Mouse (Mus musculus) spleen, adult 2 months (tissue): ENCODE measurements at regions not wholly inside any gene's neighbourhood (a gene's known extent, or its start where the extent isn't known, plus 50 kb on each side); places are given as distances from the start of the nearest gene placed in this dataset.

Source experiments
- CTCF ChIP-seq: fragments of 200-500 bp; IDR thresholded peaks from 2 replicates; pipeline ENCODE4 v1.5.1; 2011; ENCODE audit warnings: mild to moderate bottlenecking, inconsistent platforms; ENCODE audit not compliant: insufficient read depth, insufficient read length, insufficient replicate concordance; ENCODE audit errors: extremely low read depth
- POLR2A ChIP-seq: fragments of 200-500 bp; IDR thresholded peaks from 2 replicates; pipeline ENCODE4 v1.6.1; 2011; ENCODE audit warnings: low read depth, low read length, inconsistent platforms

DNA sequence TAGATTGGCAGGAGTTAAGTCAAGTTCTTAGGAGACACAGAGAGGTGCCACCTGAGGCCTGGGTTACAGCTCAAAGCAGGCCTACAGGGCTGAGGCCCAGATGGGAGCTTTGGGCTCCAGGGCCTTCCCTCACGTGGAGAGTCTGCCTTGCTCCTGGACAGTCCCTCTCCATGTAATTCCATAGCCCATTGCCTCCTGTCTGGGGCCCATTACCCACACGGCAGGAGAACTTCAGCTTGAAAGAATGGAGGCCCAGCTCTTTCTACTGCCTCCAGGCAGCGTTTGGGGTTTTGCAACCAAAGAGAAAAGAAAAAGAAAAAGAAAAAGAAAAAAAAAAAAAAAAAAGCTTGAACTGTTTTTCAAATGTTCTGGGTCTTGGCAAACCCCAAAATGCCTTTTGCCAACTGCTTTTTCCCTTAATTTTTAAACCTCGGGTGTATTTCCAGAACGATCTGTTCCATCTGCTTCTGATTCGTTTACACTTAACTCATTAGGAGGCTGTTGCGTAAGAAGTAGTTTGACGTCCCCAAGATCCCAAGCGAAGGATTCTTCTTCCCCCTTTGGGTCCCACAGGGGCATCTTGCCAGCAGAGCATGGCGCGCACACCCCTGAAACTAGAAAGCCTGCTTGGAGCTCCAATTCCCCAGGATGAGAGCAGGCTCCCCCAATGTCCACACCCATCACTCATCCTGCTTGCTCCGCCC, 165.4 kb upstream of the Zfp703 start:
- no peak for TF ChIP-seq POLR2A
- no peak for TF ChIP-seq CTCF
